Mouse (Mus musculus): ENCODE results near the gene Hexb.

GRCm38 (mm10) chr13:97242716-97243115 is 44.6 kb upstream of the Hexb start:
- TF ChIP-seq CTCF (IDR thresholded peaks at IDR 0.05 in 2 of 3, conservative IDR thresholded peaks at IDR 0.05 in 1 of 3; ENCODE audit: control insufficient read depth in 1 of 3, insufficient read depth in 1 of 3, low read depth in 2 of 3, low read length in 3 of 3, poor library complexity in 1 of 3, severe bottlenecking in 1 of 3): no peak
- TF ChIP-seq CHD2 (IDR thresholded peaks at IDR 0.05; ENCODE audit: low read length): no peak
- no peak for TF ChIP-seq TAL1 (IDR thresholded peaks at IDR 0.05; ENCODE audit: low read length)

Measured in MEL (cell line).